Mouse (Mus musculus) retina, adult 2 months (tissue): ENCODE measurements around the gene Gm13128.
"Not testable (repeated sequence)": the region's sequence is repeated elsewhere in the genome, so short reads cannot be mapped to it uniquely, and the experiment has no call there.

Experiments used
- DNase-seq: peaks from one replicate; pipeline ENCODE4 v3.0.0-alpha.2; 2012; ENCODE audit warnings: low read depth, low spot score

Gm13128 gene

DNA sequence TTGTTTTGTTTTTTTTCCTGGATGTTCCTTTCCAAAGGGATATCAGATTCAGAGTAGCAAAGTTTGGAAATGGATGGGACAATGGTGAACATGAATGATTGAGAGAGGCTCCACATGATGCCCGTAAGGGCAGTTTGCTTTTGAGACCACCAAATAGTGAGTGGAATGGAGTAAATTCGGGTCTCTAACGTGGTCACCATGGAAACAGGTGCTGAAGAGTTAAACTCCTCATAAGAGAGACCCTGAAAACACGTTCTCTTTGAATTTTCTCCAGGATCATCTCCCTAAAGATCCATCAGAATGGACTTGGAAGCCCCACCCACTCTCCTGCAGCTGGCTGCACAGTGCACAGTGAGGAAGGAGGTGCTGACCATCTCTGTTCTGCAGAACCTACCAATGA is at the start of gene Gm13128:
Gm13128 (plus strand) TSS at position 301 of the 400 bp plus-strand sequence.
- DNase-seq = not testable (repeated sequence)

DNA sequence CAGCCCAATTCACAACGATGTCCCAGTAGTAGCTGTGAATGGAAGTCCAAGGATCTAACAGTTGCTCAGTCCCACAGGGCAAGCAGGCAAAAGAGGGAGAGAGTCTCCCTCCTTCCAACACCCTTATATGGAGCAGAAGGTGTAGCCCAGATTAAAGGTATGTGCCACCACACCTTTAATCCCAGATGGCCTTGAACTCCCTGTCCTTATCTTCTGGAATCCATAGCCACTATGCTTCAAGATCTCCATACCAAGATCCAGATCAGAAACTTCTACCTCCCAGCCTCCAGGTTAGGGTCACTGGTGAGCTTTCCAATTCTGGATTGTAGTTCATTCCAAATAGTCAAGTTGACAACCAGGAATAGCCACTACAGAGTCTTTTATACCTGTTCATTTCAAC is 49.7 kb upstream of the Gm13128 start, which contains the start of gene Pramel5:
Pramel5 (minus strand) TSS at position 101 of the 400 bp plus-strand sequence.
- not testable (repeated sequence) for DNase-seq

DNA sequence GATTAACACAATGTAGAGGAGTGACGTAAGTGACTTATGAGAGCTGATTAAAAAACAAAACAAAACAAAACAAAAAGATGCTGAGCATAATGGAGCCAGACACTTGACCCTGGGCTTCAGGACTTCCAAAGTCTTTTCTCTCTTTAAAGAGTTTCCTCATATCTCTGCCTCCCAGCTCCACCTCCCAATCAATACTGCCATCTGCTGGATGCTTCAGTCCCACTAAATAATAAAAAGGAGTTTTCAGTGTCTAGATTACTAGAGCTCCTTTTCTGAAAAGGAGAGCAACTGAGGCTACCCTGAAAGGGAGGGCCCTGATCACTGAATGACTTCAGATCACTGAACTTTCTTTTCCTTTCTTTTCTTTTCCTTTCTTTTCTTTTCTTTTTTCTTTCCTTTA is 30.6 kb upstream of the Gm13128 start:
- DNase-seq = not testable (repeated sequence)

DNA sequence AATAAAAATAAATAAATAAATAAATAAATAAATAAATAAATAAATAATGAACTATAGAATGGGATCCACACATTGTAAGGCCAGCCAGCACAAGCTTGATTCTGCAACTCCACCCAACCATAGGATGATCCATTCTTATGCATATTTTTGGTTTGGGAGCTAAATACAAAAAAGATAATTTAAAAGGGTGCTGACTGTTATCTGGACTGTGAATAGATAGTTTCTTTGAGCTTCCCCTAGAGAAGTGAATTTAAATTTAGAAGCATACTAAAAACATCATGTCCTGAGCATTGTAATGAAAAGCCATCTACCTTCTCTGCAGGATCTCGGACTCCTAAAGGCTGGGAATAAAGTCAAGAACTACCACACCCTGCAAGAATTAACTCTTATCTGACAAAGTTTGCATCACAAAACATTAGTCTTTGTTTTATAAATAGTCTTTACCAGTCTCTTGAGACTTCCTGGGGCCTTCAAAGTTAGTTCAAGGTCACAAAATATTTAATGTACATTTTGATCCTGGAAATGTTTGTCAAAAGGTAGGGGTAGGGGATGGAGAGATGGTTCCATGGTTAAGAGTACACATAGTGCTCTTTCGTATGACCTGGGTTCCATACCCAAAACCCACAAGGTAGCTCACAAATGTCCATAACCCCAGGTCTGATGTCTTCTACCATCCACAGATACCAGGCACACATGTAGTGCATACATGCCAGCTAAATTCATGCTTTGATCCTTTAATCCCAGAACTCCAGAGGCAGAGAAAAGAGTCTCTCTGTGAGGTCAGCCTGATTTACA is 17.2 kb upstream of the Gm13128 start:
- not testable (repeated sequence) for DNase-seq

DNA sequence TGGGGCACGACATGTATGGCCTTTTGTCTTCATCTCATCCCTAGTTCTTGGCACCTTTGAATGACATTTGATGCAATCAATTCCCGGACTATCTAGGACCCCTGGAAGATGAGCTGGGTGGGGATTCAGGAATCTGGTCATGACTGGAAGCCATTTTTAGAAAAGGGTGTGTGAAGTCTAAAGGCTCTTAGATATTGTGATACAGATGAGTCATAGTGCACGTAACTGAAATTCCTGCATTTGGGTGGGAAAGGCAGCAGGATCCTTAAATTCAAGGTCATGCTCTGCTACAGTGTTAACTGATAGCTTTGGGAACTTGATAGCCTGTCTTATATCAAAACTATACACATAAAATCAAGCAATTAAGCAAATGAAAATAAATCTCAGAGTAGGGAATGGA is 5.8 kb downstream of the Gm13128 start:
- not testable (repeated sequence) for DNase-seq

DNA sequence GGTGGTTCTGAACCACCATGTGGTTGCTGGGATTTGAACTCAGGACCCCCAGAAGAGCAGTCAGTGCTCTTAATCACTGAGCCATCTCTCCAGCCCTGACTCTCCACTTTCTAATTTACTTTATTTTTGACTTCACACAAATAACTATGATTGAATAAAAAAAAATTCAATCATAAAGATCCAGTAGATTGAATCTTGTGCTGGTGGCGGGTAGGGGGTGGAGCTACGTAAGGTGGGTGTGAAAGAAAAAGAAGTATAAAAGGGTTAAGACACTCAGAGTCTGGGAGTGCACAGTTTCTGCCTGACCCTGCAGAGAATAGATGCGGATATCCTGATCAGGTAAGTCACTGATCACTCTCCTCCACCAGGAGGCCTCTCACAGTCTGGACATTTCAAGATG is 27.6 kb downstream of the Gm13128 start, which contains the start of gene Gm13119:
Gm13119 (plus strand) TSS at position 301 of the 400 bp plus-strand sequence.
- not testable (repeated sequence) for DNase-seq

DNA sequence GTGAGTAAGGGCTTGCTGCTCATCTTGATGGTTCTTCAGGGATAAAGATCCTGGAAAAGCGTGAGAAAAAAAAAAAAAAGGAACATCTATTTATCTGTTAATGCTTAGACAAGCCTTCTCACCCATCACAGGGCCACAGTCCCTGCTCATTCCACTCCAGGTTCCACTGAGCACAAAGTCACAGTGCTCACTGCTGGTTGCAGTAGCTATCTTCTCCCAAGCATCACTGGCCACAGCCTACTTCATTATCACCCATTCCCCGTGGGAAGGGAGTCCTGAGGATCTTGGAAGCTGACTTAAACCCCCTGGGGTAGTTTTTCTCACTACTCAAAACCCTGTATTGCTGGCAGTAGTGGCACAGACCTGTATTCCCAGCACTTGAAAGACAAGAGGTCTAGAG is 47.9 kb downstream of the Gm13128 start, which contains the start of gene Pramef20:
Pramef20 (minus strand) TSS at position 23 of the 400 bp plus-strand sequence.
- DNase-seq = no peak
